Comparison of ENCODE assay signal across 26 mouse cellular contexts in genomic region chr12:91807095-91807494, GRCm38 (mm10). TPM values are rescaled to one million over a fixed set of nuclear protein-coding genes. Genes with fewer than 3 reads are reported as not detected.
A peak's percentile ranks its signal among the peaks of the same experiment; 100 is the strongest.
DNase-seq lines count a peak whose midpoint lies in the region; ATAC-seq lines count a peak whose summit lies in the region.
"Had no signal": no experiment of that assay in that cellular context is flagged by ENCODE, and none has a peak within 500 bp of the region (broad histone marks: within the 10 kb centered on the region; RNA-seq: fewer than 3 reads in every experiment).

No protein-coding gene starts in this region.

- no peak overlapping the region for H3K27ac ChIP-seq in heart, embryonic 12.5 days (ENCODE audit: poor library complexity, severe bottlenecking)
- H3K27ac ChIP-seq: embryonic facial prominence, embryonic 13.5 days; embryonic facial prominence, embryonic 15.5 days; forebrain, embryonic 10.5 days; forebrain, embryonic 12.5 days had no signal

- no peaks in the 10 kb centered on the region for H3K27me3 ChIP-seq in heart, embryonic 12.5 days (replicated peaks)
- H3K27me3 ChIP-seq: embryonic facial prominence, embryonic 13.5 days; embryonic facial prominence, embryonic 15.5 days; forebrain, embryonic 12.5 days had no signal

- peak; percentile 66 for DNase-seq in heart, adult 11 months
- DNase-seq in thymus, postnatal 4 days = peak; percentile 35
- DNase-seq in thymus, postnatal 0 days (ENCODE audit: low spot score) = no peak
- no peak for DNase-seq in cerebellum, adult 11-12 months
- DNase-seq: adrenal gland, adult 8-10 months; adrenal gland, postnatal 14 days; adrenal gland, postnatal 36 days; B cell, adult 2 months; cerebellum, adult 18-20 months; cerebellum, adult 8-10 months; cerebellum, adult 9-11 months; cerebellum, postnatal 14 days; cerebellum, postnatal 36 days; embryo, embryonic 11 days had no signal

- no peak for ATAC-seq in heart, embryonic 12.5 days (ENCODE audit: insufficient number of reproducible peaks, low FRiP score)
- ATAC-seq in megakaryocyte, adult 5-6 weeks (ENCODE audit: poor library complexity, severe bottlenecking) = 0 out of 2 replicates have a peak, but pooled peaks have one; percentile 17
- ATAC-seq: activated CD4-positive, CD25-positive, alpha-beta regulatory T cell, adult 4 months; CD4-positive, CD25-positive, alpha-beta regulatory T cell, adult 4 months; forebrain, embryonic 14.5 days; forebrain, embryonic 16.5 days had no signal

- H3K4me3 ChIP-seq in heart, embryonic 12.5 days = no peak overlapping the region
- H3K4me3 ChIP-seq: embryonic facial prominence, embryonic 13.5 days; embryonic facial prominence, embryonic 15.5 days; erythroblast, embryonic 14.5 days; forebrain, embryonic 10.5 days; forebrain, embryonic 12.5 days had no signal

- peaks cover 37% of the 10 kb centered on the region for H3K36me3 ChIP-seq in heart, embryonic 12.5 days

- H3K4me1 ChIP-seq in heart, embryonic 12.5 days (replicated peaks) = no peaks in the 10 kb centered on the region
- H3K4me1 ChIP-seq: embryonic facial prominence, embryonic 13.5 days; embryonic facial prominence, embryonic 15.5 days; forebrain, embryonic 10.5 days; forebrain, embryonic 12.5 days had no signal

- H3K4me2 ChIP-seq in heart, embryonic 12.5 days = no peak overlapping the region
- H3K4me2 ChIP-seq: embryonic facial prominence, embryonic 13.5 days; embryonic facial prominence, embryonic 15.5 days; forebrain, embryonic 12.5 days had no signal

- no peaks in the 10 kb centered on the region for H3K9me3 ChIP-seq in heart, embryonic 12.5 days (replicated peaks)
- H3K9me3 ChIP-seq: embryonic facial prominence, embryonic 13.5 days; embryonic facial prominence, embryonic 15.5 days; forebrain, embryonic 10.5 days; forebrain, embryonic 12.5 days had no signal

- no peak overlapping the region for H3K9ac ChIP-seq in heart, embryonic 12.5 days
- H3K9ac ChIP-seq: embryonic facial prominence, embryonic 13.5 days; embryonic facial prominence, embryonic 15.5 days; forebrain, embryonic 12.5 days had no signal

- WGBS in heart, embryonic 12.5 days = 88% methylated on average over 11 of the region's 11 CpGs

RNA-seq across cellular contexts. Expression of gene Ston2, which starts 18.9 kb away (rescaled TPM):
- 4.9 and 7.1 TPM in 2 replicates for polyA plus RNA-seq in heart, embryonic 12.5 days (2016; fragmentation: Nextera tagmentation; extraction: Ambion mirVana)
- 7.6 and 7.9 TPM in 2 replicates for polyA plus RNA-seq in thymus, postnatal 0 days (2015; fragmentation: Nextera tagmentation; extraction: Ambion mirVana)
- total RNA-seq in megakaryocyte, adult 5-6 weeks (2015) = 3.9 and 6.2 TPM in 2 replicates
- 2.5 and 4.6 TPM in 2 replicates for total RNA-seq in megakaryocyte, adult 5-6 weeks (2017)
- total RNA-seq: MEL had no signal

RNA-seq across cellular contexts. Expression of gene Sel1l, which starts 41.9 kb away (rescaled TPM):
- polyA plus RNA-seq in heart, embryonic 12.5 days (2016; fragmentation: Nextera tagmentation; extraction: Ambion mirVana) = 60.1 and 66.2 TPM in 2 replicates
- polyA plus RNA-seq in thymus, postnatal 0 days (2015; fragmentation: Nextera tagmentation; extraction: Ambion mirVana) = 53.7 and 61.0 TPM in 2 replicates
- 66.3 TPM in 2 replicates for total RNA-seq in megakaryocyte, adult 5-6 weeks (2015)
- 64.8 and 73.3 TPM in 2 replicates for total RNA-seq in megakaryocyte, adult 5-6 weeks (2017)

Comparison
In these comparisons a context has a peak if more than half of its experiments do, and no peak if none do; other contexts are left out.
1. DNase-seq: peak in heart, adult 11 months (single experiment) and thymus, postnatal 4 days (single experiment); none in thymus, postnatal 0 days (single experiment) and cerebellum, adult 11-12 months (single experiment).